Comparison of ENCODE assay signal across 16 mouse cellular contexts in genomic region chr15:12298231-12298737, GRCm38 (mm10). TPM values are rescaled to one million over a fixed set of nuclear protein-coding genes. Genes with fewer than 3 reads are reported as not detected.
"Had no signal": no experiment of that assay in that cellular context is flagged by ENCODE, and none has a peak within 500 bp of the region (broad histone marks: within the 10 kb centered on the region; RNA-seq: fewer than 3 reads in every experiment).

No protein-coding gene starts in this region.

- H3K4me3 ChIP-seq: midbrain, embryonic 10.5 days; midbrain, embryonic 12.5 days; neural tube, embryonic 12.5 days; stomach, embryonic 15.5 days had no signal

- H3K36me3 ChIP-seq: midbrain, embryonic 10.5 days; midbrain, embryonic 12.5 days; neural tube, embryonic 12.5 days; stomach, embryonic 15.5 days had no signal

- H3K9me3 ChIP-seq: midbrain, embryonic 10.5 days; midbrain, embryonic 12.5 days; neural tube, embryonic 12.5 days; stomach, embryonic 15.5 days had no signal

- DNase-seq: lung, embryonic 14.5 days; lung, postnatal 10 days; lung, postnatal 4 days; midbrain, embryonic 14.5 days; right cerebral cortex, postnatal 14 days; thymus, adult 2 months; thymus, postnatal 36 days had no signal

- H3K27me3 ChIP-seq: midbrain, embryonic 12.5 days; neural tube, embryonic 12.5 days; stomach, embryonic 15.5 days had no signal

- H3K9ac ChIP-seq: lung, embryonic 14.5 days; midbrain, embryonic 12.5 days; neural tube, embryonic 12.5 days; stomach, embryonic 15.5 days had no signal

- H3K4me2 ChIP-seq: lung, embryonic 14.5 days; midbrain, embryonic 12.5 days; neural tube, embryonic 12.5 days; stomach, embryonic 15.5 days had no signal

- H3K4me1 ChIP-seq: midbrain, embryonic 10.5 days; midbrain, embryonic 12.5 days; neural tube, embryonic 12.5 days; stomach, embryonic 15.5 days had no signal

- ATAC-seq: midbrain, embryonic 16.5 days had no signal

- H3K27ac ChIP-seq: midbrain, embryonic 10.5 days; midbrain, embryonic 12.5 days; neural tube, embryonic 12.5 days; stomach, embryonic 15.5 days; stomach, postnatal 0 days had no signal

RNA-seq across cellular contexts. Expression of gene 1810049J17Rik, which starts 23.4 kb away (rescaled TPM):
- total RNA-seq: megakaryocyte, adult 5-6 weeks; neutrophil, adult 5-6 weeks had no signal
- polyA plus RNA-seq: midbrain, embryonic 16.5 days; spleen, adult 2 months; thymus, adult 2 months had no signal
